Mouse (Mus musculus): ENCODE results near the gene Cela1.

DNA sequence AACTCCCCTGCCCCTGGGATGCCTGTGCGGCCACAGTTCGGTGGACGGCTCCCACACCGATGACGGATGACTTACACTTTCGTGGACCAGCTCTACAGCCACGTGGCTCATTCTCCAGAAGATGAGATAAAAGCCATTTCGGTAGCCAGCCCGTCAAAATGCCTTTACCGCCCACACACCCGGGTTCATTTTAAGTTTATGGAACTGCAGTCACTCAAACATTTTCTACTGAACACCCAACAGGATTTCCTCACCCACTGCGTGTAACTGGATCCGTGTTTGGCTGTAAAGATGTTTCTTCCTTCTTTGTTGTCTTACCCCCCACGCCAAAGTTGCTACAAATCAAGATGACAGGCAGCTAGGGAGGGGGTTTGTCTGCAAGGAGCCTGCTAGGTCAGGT, 35.8 kb upstream of the Cela1 start:
- TF ChIP-seq POLR2A (IDR thresholded peaks at IDR 0.05; ENCODE audit: low read depth, low read length): no peak
- TF ChIP-seq CTCF (IDR thresholded peaks at IDR 0.05; ENCODE audit: borderline replicate concordance, insufficient read depth, low read length): no peak

Measured in embryonic fibroblast, embryonic 13.5 days (primary cell).